Mouse (Mus musculus): ENCODE results near the gene Dnajb7. TPM values are rescaled to one million over a fixed set of nuclear protein-coding genes. Genes with fewer than 3 reads are reported as not detected.

Gene Dnajb7
- polyA plus RNA-seq, 1 experiment from 2014 or later: 2.9 TPM

DNA sequence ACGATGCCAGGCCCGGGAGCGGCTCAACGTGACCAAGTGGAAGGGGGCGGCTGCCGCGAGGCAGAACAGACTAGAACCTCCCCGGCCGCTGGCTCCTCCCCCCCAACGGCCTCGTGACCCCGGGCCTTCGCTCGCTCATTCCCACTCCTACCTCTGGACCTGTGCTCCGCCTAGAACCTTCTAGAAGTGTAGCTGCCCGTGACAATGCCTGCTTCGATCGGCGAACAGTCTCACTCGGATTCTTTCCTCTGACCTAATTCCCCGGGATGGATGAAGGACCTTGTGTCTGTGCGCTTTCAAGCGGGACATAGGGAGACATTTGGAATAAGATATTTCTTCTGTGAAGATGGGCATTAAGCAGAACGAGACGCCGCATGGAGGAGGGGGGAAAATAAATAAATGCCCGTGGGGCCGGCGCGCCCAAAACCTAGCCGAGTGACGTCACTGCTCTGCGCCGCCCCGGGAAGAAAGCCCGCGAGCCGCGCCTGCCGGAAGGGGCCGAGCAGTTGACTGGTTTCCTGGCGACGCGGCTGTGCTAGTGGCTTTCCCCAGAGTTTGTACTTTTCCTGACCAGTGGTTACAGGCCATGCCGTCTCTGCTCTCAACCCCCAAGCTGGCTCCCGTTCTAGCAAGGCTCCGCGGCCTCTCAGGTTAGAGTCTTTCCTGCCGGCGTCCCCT lies 8.3 kb downstream of the Dnajb7 start, which contains the start of the genes St13 and Xpnpep3:
Gene St13 (minus strand): TSS at position 440 of the 678 bp plus-strand sequence.
Gene Xpnpep3 (plus strand): TSS at position 501 of the 678 bp plus-strand sequence.
- Histone ChIP-seq H3K36me3 (0 out of 2 replicates have a peak, but pooled peaks cover 4% of the 10 kb centered on the region), H3K27me3 (no peaks in the 10 kb centered on the region), H3K9me3 (no peaks in the 10 kb centered on the region), H3K9ac (peak within 1 kb of the TSS; percentile 94), H3K27ac (peak within 1 kb of the TSS; percentile 91), H3K4me1 (peaks cover 28% of the 10 kb centered on the region), H3K4me2 (replicated peaks) (peak within 1 kb of the TSS; percentile 82), H3K4me3 (peak within 1 kb of the TSS; percentile 95)
- peak; percentile 100 for ATAC-seq (ENCODE audit: low FRiP score, low read depth)
- under 1% methylated on average over 50 of the region's 50 CpGs for WGBS

DNA sequence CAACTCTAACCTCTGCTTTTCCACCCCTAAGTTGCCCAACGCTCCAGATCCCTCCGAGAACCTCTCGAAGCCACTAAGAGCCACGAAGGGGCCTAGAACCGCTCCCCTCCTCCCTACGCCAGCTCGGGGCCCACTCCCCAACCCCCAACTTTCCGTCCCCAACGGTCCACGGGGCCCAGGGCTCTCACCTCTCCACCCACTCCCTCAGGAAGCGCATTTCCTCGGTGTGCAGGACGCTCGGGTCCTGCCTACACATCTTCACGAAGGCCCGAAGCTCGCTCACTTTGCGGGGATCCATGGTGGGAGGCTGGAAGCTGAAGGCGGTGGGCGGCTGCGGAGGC lies 8.8 kb downstream of the Dnajb7 start:
- H3K9ac ChIP-seq: peak overlapping the region; percentile 94
- peak overlapping the region; percentile 82 for H3K4me2 ChIP-seq (replicated peaks)
- peaks cover 28% of the 10 kb centered on the region for H3K4me1 ChIP-seq
- H3K36me3 ChIP-seq: 0 out of 2 replicates have a peak, but pooled peaks cover 4% of the 10 kb centered on the region
- no peaks in the 10 kb centered on the region for H3K9me3 ChIP-seq
- under 1% methylated on average over 21 of the region's 21 CpGs for WGBS
- peak overlapping the region; percentile 95 for H3K4me3 ChIP-seq
- peak overlapping the region; percentile 91 for H3K27ac ChIP-seq
- H3K27me3 ChIP-seq: no peaks in the 10 kb centered on the region
- ATAC-seq (ENCODE audit: low FRiP score, low read depth): no peak; the same call in 1 of the 2 replicates

DNA sequence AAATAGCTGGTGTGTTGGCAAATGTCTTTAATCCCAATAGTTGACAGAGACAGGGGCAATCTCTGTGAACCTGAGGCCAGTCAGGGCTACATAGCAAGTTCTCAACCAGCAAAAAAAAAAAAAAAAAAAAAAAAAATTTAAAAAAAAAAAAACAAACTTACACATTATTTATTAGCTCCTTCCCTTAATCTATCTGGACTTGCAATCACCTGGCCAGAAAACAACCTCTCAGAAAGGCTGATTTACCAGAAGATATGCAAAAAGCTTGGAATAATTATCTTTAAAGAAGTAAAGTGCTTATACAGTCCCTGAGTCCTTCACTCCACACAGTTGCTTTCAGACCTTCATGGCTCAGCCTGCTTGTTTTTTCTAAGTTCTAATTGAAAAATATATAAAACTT lies 9.9 kb downstream of the Dnajb7 start:
- no peak for ATAC-seq (ENCODE audit: low FRiP score, low read depth)
- Histone ChIP-seq H3K4me1 (peaks cover 28% of the 10 kb centered on the region), H3K9me3 (no peaks in the 10 kb centered on the region), H3K9ac (peak overlapping the region; percentile 94), H3K4me2 (replicated peaks) (peak overlapping the region; percentile 82), H3K36me3 (peaks cover 6% of the 10 kb centered on the region; the same call in 1 of the 2 replicates), H3K27me3 (no peaks in the 10 kb centered on the region), H3K4me3 (peak overlapping the region; percentile 95), H3K27ac (no peak overlapping the region)

DNA sequence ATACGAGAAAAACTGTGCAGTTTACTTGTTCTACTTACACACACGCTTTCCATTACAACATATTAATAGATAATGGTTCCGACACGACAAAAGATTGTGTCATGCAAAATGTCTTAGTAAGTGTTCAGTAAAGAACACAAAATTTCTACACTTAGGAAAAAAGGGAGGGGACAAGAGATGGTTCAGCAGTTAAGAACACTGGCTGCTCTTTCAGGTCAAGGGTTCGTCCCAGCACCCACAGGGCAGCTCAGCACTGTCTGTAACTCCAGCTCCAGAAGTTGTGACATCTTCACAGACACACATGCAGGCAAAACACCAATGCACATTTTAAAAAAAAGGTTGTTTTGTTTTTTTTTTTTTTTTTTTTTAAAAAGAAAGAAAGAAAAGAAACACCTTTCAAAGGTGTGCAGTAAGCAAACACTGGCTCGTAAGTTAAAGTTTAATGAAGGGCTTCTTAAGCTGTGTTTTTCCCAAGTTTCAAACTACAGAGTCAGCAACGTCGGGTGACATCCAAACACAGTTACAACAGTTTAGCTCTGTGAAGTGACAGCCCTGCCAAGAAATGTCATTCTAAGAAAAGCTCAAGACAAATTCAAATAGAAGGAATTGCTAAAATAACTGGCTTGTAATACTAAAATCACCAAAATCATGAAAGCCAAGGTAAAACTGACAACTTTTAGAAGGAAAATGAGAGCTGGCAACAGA lies 13.7 kb downstream of the Dnajb7 start:
- WGBS: 90% methylated on average over 8 of the region's 8 CpGs
- Histone ChIP-seq H3K4me1 (peaks cover 18% of the 10 kb centered on the region), H3K9ac (no peak overlapping the region), H3K4me3 (no peak overlapping the region), H3K27ac (no peak overlapping the region), H3K4me2 (replicated peaks) (no peak overlapping the region), H3K9me3 (no peaks in the 10 kb centered on the region), H3K27me3 (no peaks in the 10 kb centered on the region), H3K36me3 (peaks cover 38% of the 10 kb centered on the region)
- ATAC-seq (ENCODE audit: low FRiP score, low read depth): no peak

DNA sequence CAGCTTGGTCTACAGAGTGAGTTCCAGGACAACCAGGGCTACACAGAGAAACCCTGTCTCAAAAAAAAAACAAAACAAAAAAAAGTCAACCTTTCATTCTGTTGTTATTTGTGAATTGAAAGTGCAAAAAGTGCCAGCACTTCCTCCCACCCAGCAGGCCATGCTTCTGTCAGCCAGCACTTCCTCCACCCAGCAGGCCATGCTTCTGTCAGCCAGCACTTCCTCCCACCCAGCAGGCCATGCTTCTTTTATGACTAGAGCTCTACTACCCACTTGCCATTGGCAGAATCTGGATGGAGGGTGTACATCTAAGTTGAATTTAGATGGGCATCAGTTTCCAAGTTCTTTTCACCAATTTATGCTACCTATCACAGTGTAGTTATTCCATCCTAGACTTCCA lies 15.1 kb downstream of the Dnajb7 start:
- Histone ChIP-seq H3K9me3 (no peaks in the 10 kb centered on the region), H3K27me3 (no peaks in the 10 kb centered on the region), H3K9ac (no peak overlapping the region), H3K4me1 (peaks cover 12% of the 10 kb centered on the region), H3K27ac (no peak overlapping the region), H3K4me2 (replicated peaks) (no peak overlapping the region), H3K36me3 (peaks cover 50% of the 10 kb centered on the region), H3K4me3 (no peak overlapping the region)
- no peak for ATAC-seq (ENCODE audit: low FRiP score, low read depth)

DNA sequence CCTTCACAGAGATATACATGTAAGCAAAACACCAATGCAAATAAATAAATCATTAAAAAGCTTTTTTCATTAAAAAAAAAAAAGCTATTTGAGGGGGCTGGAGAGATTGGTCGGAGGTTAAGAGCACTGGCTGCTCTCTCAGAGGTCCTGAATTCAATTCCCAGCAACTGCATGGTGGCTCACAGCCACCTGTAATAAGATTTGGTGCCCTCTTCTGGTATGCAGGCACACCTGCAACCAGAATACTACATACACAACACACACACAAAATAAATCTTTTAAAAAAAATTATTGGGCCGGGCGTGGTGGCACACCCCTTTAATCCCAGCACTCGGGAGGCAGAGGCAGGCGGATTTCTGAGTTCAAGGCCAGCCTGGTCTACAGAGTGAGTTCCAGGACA lies 21.8 kb downstream of the Dnajb7 start:
- H3K4me3 ChIP-seq: no peak overlapping the region
- no peak overlapping the region for H3K4me2 ChIP-seq (replicated peaks)
- peaks cover 93% of the 10 kb centered on the region for H3K36me3 ChIP-seq
- no peaks in the 10 kb centered on the region for H3K27me3 ChIP-seq
- no peak for ATAC-seq (ENCODE audit: low FRiP score, low read depth)
- H3K9me3 ChIP-seq: no peaks in the 10 kb centered on the region
- 92% methylated on average over 5 of the region's 5 CpGs for WGBS
- H3K4me1 ChIP-seq: no peaks in the 10 kb centered on the region
- H3K9ac ChIP-seq: no peak overlapping the region
- no peak overlapping the region for H3K27ac ChIP-seq

DNA sequence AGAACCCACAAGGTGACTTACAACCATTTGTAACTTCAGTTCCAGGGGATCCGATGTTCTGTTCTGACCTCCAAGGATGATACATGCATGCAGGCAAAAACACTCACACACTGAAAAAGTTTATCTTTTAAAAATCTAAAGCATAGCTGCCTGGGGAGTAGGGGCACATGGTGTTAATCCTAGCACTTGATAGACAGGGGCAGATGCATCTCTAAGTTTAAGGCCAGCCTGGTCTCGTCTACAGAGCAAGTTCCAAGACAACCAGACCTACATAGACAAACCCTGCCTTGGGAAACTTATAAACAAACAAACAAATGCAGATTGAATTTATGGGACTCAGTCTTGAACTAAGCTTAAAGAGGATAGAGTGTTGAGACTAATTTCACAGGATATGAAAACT lies 29.3 kb downstream of the Dnajb7 start:
- no peak for ATAC-seq (ENCODE audit: low FRiP score, low read depth)
- WGBS: 84% methylated on average over 2 of the region's 2 CpGs
- no peak overlapping the region for H3K4me3 ChIP-seq
- no peaks in the 10 kb centered on the region for H3K4me1 ChIP-seq
- H3K27me3 ChIP-seq: no peaks in the 10 kb centered on the region
- peaks cover 80% of the 10 kb centered on the region for H3K36me3 ChIP-seq
- H3K4me2 ChIP-seq (replicated peaks): no peak overlapping the region
- no peaks in the 10 kb centered on the region for H3K9me3 ChIP-seq
- H3K9ac ChIP-seq: no peak overlapping the region
- no peak overlapping the region for H3K27ac ChIP-seq

DNA sequence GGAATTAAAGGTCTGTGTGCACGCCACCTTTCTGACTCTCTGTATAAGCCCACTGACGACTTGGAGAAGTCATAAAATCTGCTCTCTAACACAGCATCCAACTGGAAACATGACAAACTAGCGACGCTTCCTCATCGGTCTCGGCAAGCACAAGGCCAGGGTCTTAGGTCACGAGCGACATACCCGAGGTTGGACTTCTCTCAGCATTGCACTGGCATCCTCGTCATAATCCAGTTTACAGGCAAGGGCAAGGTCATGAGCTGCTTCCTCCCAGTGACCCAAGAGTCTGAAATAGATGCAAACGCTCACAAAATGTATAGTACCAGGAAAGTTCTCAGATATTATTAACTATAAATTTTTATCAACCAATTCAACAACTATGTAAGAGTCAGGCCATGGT lies 33.5 kb downstream of the Dnajb7 start:
- Histone ChIP-seq H3K36me3 (peaks cover 77% of the 10 kb centered on the region), H3K27ac (no peak overlapping the region), H3K4me3 (no peak overlapping the region), H3K9ac (no peak overlapping the region), H3K9me3 (no peaks in the 10 kb centered on the region), H3K4me2 (replicated peaks) (no peak overlapping the region), H3K27me3 (no peaks in the 10 kb centered on the region), H3K4me1 (no peaks in the 10 kb centered on the region)
- 90% methylated on average over 11 of the region's 11 CpGs for WGBS
- no peak for ATAC-seq (ENCODE audit: low FRiP score, low read depth)

DNA sequence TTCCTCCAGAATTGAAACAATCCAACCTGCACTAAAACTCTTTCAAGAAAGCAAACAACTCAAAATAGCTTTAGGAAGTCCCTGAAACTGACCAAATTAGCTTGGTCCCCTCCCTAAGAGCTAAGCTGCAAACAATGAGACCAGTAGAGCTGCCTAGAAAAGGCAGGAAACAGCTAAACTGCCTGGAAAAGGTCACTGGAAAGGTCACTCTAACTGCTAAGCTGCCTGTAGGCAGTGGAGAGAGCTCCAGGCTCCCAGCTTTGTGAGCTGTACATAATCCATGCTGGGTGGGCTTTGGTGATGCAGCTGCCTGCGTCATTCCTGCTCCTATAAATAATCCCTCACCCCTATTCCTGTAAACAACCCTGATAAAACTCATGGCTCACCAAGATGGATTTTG lies 37.7 kb downstream of the Dnajb7 start:
- no peak overlapping the region for H3K9ac ChIP-seq
- 73% methylated on average over 1 of the region's 1 CpGs for WGBS
- no peak overlapping the region for H3K27ac ChIP-seq
- peaks cover 89% of the 10 kb centered on the region for H3K36me3 ChIP-seq
- ATAC-seq (ENCODE audit: low FRiP score, low read depth): no peak
- H3K4me3 ChIP-seq: no peak overlapping the region
- no peaks in the 10 kb centered on the region for H3K4me1 ChIP-seq
- no peaks in the 10 kb centered on the region for H3K27me3 ChIP-seq
- H3K9me3 ChIP-seq: no peaks in the 10 kb centered on the region
- H3K4me2 ChIP-seq (replicated peaks): no peak overlapping the region

DNA sequence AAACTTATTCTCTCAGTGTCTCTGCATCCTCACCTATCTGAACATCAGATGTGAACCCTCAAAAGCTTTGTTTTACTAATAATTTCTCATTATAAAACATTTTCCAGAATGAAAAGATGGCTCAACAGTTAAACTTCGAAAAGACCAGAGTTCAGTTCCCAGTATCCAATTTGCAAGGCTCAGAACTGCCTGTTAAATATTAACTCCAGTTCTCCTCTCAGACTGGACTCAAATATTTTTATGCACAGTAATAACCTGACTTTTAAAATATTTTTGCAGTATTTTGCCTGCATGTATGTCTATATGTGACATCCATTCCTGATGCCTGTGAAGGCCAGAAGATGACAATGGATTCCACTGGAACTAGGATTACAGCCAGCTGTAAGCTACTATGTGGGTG lies 39.5 kb downstream of the Dnajb7 start:
- H3K27me3 ChIP-seq: no peaks in the 10 kb centered on the region

DNA sequence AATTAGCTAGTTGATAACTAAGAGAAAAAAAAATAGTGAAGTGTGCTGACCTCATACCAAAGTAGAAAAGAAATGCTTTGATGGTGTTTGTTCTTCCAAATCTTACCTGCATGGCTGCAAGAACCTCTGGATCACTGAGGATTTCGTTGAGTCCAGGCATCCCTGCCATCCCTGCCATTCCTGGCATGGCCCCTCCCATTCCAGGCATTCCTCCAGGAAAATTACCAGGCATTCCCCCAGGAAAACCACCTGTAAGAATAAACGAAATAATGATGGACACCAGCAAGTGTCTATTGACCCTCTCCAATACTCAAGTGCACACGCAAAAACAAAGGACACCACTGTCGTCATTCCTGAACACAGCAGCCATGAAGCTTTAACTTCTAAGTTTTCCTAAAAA lies 41.9 kb downstream of the Dnajb7 start:
- peaks cover 78% of the 10 kb centered on the region for H3K36me3 ChIP-seq
- no peak overlapping the region for H3K4me3 ChIP-seq
- no peaks in the 10 kb centered on the region for H3K9me3 ChIP-seq
- ATAC-seq (ENCODE audit: low FRiP score, low read depth): no peak
- H3K27ac ChIP-seq: no peak overlapping the region
- H3K4me2 ChIP-seq (replicated peaks): no peak overlapping the region
- WGBS: 81% methylated on average over 4 of the region's 4 CpGs
- H3K9ac ChIP-seq: no peak overlapping the region; the same call in 1 of the 2 replicates
- no peaks in the 10 kb centered on the region for H3K27me3 ChIP-seq
- peaks cover 6% of the 10 kb centered on the region; the same call in 1 of the 2 replicates for H3K4me1 ChIP-seq

More for the DNA sequence above, 39.5 kb downstream of the Dnajb7 start:
- no peaks in the 10 kb centered on the region for H3K4me1 ChIP-seq
- H3K27ac ChIP-seq: no peak overlapping the region
- no peak overlapping the region for H3K4me2 ChIP-seq (replicated peaks)
- H3K4me3 ChIP-seq: no peak overlapping the region
- H3K9me3 ChIP-seq: no peaks in the 10 kb centered on the region
- no peak overlapping the region for H3K9ac ChIP-seq
- WGBS: 93% methylated on average over 1 of the region's 1 CpGs
- H3K36me3 ChIP-seq: peaks cover 91% of the 10 kb centered on the region
- ATAC-seq (ENCODE audit: low FRiP score, low read depth): no peak

DNA sequence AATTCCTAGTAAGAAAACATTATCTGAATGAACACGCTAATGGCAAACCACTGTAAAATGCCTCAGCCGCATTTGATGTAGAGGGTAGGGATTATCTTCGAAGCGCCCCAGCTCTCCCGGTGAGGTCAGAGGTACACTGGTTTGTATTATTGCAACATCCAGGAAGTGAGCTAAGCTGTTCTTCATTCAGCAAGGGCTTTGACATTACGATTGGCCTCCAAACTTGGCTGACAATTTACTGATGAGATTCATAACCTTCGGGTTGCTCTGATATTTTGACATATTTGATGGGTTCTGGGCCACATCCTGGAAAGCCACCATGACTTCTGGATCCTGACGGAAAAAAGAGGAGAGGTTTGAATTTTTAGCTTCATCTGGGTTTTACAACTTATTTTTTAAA lies 42.9 kb downstream of the Dnajb7 start:
- WGBS: 87% methylated on average over 8 of the region's 8 CpGs
- Histone ChIP-seq H3K27me3 (no peaks in the 10 kb centered on the region), H3K4me1 (peaks cover 11% of the 10 kb centered on the region; the same call in 1 of the 2 replicates), H3K36me3 (peaks cover 71% of the 10 kb centered on the region), H3K9me3 (no peaks in the 10 kb centered on the region), H3K4me2 (replicated peaks) (no peak overlapping the region), H3K4me3 (no peak overlapping the region), H3K27ac (no peak overlapping the region), H3K9ac (no peak overlapping the region)
- ATAC-seq (ENCODE audit: low FRiP score, low read depth): no peak
